Mouse (Mus musculus): ENCODE results near the gene Lyrm7. TPM values are rescaled to one million over a fixed set of nuclear protein-coding genes. Genes with fewer than 3 reads are reported as not detected.

Lyrm7 gene
- total RNA-seq, 2 experiments from 2014 or later, result 26.2 to 27.2 TPM

- intact Hi-C loops (cut with DNase I), result no loop called here
- DNase-seq (ENCODE audit: low spot score in 2 of 2), result no peak
These were observed 82.4 kb downstream of the Lyrm7 start for GRCm38 (mm10) chr11:54778131-54778844.

DNA sequence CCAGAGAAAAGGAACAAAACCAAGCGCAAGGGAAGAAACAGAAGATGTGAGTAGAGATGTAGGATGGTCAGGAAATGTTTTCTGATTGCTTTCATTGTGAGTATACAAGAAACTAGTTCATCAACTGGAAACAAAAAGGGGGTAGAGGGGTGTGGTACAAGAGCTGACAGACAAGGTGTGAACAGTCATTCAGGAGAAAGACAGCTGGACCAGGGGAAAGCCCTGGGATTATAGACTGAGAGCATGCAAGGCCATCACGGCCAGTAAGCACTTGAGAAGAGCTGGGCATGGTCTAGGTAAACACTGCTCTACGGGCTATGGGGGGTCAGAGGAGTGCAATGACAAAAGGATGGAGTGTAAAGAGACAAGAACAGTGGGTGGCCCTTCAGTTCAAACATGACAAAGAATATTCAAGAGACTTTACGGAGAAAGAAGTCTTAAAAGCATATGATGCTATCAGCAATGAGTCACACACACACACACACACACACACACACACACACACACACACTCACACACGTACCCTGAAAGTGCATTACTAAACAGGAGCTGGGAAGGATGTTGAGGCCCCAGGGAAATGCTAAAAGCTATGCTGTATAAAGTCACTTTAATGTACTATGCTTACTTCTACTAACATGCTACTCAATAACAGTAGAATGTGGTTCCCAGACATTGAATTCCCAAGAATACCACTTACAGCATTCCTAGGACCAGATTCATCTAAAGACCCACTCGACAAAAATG lies 83.2 kb downstream of the Lyrm7 start:
- DNase-seq (ENCODE audit: low spot score in 2 of 2), result no peak
- intact Hi-C loops (cut with DNase I), result loop anchor here (2.0 kb wide), 1 partner anchor 51 kb away; no protein-coding TSS in a partner anchor

Other genes with a start within 250 kb of the Lyrm7 start
- gene Cdc42se2, start 73.2 kb downstream of the Lyrm7 start, total RNA-seq (2021), result 100 to 1,000 TPM; 143 to 149 TPM
- 100 to 1,000 TPM; 236 to 265 TPM for gene Hint1, start 5.5 kb upstream of the Lyrm7 start, total RNA-seq (2021)
- 1 to 10 TPM; 8.6 to 9.7 TPM for gene Gpx3, start 41.5 kb upstream of the Lyrm7 start, total RNA-seq (2021)
- 10 to 100 TPM; 36.4 to 40.0 TPM for gene Tnip1, start 102.0 kb upstream of the Lyrm7 start, total RNA-seq (2021)
- gene Anxa6, start 172.5 kb upstream of the Lyrm7 start, total RNA-seq (2021), result 10 to 100 TPM; 81.1 to 89.5 TPM
- under 1 TPM; 0.32 to 0.37 TPM for gene Ccdc69, start 217.2 kb upstream of the Lyrm7 start, total RNA-seq (2021)
- 10 to 100 TPM; 38.4 to 41.4 TPM for gene Gm2a, start 237.2 kb upstream of the Lyrm7 start, total RNA-seq (2021)

Data from left cerebral cortex, postnatal 25 days (tissue).